Mouse (Mus musculus) mouse trophoblast stem cell (cell line): Measurements from ENCODE around the gene Tbcc.
"Not testable (repeated sequence)": the region's sequence is repeated elsewhere in the genome, so short reads cannot be mapped to it uniquely, and the experiment has no call there.

ENCODE experiments used
- in situ Hi-C, 2 experiments: fragments of 300-500 bp; cut with MseI, MboI; formaldehyde crosslinking; loops; 2 replicates in 1 of 2; 3 replicates in 1 of 2; pipeline ENCODE4 v1.15.1; 2025

Gene Tbcc

DNA sequence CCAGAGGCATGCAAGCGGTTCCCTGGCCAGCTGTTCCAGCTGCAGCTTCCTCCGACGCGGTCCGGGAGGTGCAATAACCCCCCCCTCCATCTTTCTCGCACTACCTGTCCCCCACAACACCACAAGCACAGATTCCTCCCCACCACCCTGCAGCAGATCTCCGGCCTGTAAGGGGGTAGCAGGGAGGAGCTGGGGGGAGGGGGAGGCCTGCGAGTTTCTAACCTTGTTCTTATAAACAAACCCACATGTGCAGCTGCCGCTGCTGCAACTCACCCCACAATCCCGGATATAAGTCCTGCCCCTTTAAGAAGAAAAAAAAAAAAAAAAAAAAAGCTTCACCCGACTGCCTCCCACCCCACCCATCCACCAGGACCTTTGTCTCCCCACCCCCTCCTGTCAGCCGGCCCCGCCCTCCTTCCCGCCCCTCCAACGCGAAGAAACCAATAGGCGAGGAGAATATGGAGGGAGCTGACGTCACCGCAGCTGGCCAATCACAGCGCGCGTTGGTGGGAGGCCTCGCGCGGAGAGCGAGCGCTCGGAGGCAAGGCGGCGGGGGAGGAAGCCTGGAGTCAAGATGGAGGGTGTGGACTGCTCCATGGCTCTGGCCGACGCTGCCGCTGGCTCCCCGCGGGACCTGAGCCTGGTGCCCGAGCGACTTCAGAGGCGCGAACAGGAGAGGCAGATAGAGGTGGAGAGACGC is at the start of gene Tbcc:
Gene Tbcc, plus strand, starts transcription at position 569 of the 700 bp plus-strand sequence.
- in situ Hi-C loops: no loop called here

GRCm38 (mm10) chr17:46843022-46843421 is 47.5 kb upstream of the Tbcc start:
- in situ Hi-C loops: no loop called here

GRCm38 (mm10) chr17:46843716-46844115 is 46.8 kb upstream of the Tbcc start:
- in situ Hi-C loops: no loop called here

- in situ Hi-C loops: no loop called here
These were observed 45.7 kb upstream of the Tbcc start for GRCm38 (mm10) chr17:46844811-46845210.

GRCm38 (mm10) chr17:46845262-46845661 is 45.2 kb upstream of the Tbcc start:
- in situ Hi-C loops: no loop called here

DNA sequence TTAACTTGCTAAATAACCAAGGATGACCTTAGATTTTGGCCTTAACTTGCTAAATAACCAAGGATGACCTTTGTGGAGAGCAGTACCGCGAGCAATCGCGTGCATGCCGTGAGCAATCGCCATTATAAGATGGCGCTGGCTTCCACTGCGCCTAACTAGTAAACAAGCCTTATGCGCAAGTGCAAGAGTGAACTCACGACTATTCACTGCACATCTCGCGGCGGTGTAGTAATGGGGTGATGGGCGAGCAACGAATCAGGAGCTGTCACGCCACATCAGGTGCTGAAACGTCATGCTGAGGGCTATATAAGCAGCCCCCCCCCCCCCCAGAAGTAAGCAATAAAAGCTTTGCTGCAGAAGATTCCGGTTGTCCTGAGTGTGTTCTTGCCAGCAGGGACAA is 43.9 kb upstream of the Tbcc start:
- in situ Hi-C loops: not testable (repeated sequence)

DNA sequence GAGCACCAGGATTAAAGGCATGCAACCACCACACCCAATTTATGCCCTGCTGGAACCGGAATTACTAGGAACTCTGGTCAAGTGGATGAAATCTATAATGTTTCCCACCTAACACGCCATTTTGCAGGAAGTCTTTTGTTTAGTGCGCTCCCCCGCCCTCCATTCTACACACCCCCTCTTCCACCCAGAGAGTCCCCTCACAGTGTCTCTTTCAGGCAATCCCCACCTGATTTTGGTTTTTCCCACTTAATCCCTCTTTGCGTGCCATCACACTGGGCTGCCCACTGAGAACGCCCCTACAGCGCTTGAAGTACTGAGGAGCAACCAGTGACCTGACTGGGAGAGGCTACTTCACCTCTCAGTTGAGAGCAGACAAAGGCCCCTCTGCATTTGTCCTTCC is 43.3 kb upstream of the Tbcc start:
- in situ Hi-C loops: no loop called here

DNA sequence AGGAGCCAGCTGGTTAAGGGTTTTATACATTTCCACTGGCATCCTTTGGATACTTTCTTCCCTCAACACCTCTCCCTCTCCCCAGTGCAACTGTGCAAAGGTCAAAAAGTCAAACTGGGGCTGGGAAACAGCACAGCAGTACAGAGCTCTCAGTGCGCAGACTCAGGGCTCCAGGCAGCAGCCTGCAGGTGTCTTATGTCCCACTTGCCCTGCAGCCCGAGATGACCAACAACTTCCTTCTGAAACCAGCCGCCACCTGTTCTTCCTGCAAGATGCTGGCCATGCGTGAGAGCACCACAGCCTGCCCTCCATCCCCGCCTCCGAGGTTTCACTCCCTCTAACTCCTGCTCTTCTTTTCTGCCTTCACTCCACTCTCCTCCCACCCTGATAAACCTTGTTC is 37.8 kb upstream of the Tbcc start:
- in situ Hi-C loops: no loop called here

GRCm38 (mm10) chr17:46853281-46853680 is 37.2 kb upstream of the Tbcc start:
- in situ Hi-C loops: no loop called here

GRCm38 (mm10) chr17:46854096-46854495 is 36.4 kb upstream of the Tbcc start:
- in situ Hi-C loops: no loop called here

- in situ Hi-C loops: no loop called here
These were observed 35.8 kb upstream of the Tbcc start for GRCm38 (mm10) chr17:46854640-46855110.

DNA sequence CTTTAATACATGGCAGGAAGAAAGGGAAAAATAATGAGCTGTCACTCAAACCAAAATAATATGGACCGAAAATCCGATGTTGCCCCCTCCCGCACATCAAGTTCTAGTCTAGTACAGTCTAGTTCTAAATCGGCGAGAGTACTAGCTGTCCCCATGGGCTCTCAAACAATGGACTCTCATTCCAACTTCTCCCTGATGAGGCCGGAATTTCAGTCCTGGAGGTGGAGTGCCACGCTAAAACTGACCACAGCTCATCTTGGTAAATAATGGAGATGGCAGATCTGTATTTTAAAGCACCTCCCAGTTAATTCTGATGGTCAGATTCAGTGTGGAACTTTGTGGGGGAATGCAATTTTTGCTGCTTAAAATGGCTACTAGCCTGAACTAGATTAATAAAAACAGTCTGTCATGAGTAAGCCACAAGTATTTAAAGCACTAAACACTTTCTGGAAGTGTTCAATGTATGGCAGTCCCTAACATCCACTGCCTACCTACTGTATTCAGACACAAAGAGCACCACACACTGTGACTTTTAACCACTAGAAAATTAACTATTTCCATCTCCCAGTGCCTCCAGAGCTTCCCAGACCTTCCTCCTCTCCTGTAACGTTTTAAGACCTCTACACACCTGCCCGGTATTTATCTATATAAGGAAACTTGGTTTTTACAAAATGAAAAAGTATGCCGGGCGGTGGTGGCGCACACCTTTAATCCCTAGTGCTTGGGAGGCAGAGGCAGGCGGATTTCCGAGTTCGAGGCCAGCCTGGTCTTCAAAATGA is 35.0 kb upstream of the Tbcc start:
- in situ Hi-C loops: no loop called here

DNA sequence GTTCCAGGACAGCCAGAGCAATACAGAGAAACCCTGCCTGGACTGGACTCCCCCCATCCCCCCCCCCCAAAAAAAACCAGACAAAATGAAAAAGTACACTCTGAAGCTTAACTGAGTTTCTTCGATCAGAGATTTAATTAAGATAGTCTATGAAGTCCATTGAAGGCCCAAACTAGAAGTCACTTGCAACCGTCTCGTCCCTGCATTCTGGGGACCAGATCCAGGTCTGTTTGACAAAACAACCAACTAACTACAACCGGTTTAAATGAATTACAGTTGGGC is 34.4 kb upstream of the Tbcc start:
- in situ Hi-C loops: no loop called here

DNA sequence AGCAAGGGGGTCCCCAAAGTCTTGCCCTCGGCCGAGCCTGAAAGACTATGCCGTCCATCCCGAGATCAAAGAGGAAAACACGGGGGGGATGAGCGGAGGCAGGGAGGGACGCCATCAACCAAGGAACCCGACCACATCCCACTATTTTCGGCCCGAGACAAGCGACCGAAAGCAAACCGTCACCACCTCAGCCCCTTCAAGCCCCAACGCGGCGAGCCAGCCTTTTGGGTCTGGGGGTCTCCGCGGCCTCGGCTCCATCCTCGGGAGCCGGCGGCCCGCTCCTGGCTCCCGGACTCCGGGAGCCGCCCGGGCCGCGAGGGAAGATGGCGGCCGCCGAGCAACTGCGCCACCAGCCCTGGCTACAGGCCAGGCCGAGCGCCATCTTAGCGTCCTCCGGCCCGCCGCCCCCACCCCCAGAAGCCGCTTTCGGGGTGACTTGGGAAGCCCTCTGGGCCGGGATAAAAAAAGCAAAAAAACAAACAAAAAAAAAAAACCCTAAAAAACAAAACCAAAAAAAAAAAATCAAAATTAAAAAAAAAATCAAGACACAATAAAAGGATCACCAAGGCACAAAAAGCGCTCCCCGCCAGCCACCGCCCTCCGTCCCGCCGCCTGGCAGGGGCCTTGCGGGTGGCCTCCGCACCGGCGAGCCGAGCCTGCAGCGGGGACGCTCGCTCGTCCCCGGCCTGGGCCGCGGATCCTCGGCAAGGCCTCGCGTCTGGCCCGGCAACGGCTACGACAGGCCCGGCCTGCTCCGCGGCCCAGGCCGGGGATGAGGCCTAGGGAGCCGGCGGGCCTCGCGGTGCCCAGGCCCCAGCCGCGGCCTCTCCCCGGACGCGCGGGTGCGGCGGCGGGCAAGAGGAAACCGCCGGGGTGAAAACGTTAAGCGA is 33.8 kb upstream of the Tbcc start:
- in situ Hi-C loops: no loop called here

DNA sequence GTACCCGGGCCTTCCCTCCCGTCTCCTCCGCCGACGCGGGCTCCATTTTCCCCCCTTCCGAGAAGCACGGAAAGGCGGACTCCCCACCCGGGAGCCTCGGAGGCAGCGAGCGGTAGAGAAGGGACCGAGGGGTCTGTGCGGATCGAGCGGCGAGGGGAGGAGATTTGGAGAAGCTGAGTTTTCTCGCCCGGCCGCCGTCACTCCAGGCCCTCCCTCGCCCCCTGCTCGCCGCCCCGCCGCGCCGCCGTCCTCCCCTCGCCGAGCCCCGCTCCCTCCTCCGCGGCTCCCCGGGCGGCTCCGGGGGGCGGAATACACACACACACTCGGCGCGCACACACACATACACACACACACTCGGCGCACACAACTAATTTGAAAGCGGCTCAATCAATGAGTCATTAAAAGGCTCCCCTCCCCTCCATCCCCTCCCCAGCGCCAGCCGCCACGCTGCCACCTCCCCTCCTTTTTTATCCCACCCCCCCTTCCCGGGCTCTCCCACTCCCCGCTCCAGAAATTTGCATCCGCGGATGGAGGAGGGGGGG is 33.1 kb upstream of the Tbcc start:
- in situ Hi-C loops: no loop called here

DNA sequence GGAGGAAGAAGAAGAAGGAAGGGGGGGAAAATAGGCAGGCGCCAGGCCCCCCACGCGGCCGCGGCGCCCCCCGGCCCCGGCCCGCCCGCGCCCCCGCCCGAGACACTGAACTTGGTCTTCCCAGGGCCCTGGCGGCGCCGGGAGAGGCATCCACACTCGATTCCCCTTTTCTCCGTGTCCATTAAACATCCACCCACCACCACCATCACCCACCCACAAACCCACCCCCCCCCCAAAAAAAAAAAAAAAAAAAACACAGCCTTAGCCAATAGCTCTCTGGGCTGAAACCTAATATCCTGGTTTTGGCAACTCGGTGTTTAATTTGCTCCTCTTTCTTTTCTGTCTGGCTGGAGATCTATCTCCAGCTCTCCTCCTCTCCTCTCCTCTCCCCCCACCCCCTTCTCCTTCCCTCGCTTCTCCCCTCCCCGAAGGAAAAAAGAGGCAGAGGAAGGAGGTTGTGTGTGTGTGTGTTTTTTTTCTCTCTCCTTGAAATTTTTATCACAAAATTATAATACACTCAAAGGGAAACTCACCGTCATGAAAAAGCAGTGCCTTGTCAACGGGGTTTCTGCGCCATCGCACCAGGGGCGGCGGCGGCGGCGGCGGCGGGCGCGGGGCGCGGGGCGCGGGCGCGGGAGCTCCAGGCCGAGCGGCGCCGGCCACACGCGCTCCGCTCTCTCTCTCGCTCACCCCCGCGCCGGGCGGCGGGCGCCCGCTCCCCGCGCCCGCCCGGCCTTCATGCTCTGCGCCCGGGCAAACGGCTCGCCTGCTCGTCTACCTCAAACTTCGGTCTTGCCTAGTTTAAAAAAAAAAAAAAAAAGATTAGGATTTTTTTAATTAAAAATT is 32.4 kb upstream of the Tbcc start, which contains the start of gene Bicral:
Gene Bicral, minus strand, starts transcription at position 580 of the 846 bp plus-strand sequence.
- in situ Hi-C loops: no loop called here

DNA sequence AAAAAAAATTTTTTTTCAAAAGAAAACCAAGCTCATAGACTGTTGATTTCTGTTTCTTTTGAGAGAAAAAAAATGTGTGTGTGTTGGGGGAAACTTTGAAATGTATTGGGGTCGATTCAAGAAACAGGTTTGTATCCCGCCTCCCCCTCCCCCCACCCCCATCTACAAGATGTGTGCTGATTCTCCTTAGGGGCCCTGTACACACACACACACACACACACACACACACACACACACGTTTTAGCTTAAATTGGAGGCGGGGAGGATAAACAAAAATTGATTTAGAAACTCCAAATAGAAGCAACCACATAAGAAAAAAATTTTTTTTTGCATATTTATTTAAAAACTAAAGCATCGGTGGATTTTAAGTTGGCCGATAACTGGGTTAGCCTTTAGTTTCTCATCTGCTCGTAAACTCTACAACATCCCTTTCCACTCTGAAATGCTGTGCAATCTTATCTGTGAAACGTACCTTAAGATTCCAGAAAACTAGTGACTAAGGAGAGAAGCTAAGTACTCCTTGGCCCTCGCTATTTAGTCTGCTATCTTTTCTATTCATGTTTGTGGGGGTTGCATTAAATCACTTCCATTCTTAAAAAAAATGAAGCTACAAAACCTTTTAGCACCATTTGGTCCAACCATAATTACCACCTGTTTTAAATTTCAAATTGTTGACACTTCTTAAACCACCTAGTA is 31.6 kb upstream of the Tbcc start:
- in situ Hi-C loops: no loop called here

DNA sequence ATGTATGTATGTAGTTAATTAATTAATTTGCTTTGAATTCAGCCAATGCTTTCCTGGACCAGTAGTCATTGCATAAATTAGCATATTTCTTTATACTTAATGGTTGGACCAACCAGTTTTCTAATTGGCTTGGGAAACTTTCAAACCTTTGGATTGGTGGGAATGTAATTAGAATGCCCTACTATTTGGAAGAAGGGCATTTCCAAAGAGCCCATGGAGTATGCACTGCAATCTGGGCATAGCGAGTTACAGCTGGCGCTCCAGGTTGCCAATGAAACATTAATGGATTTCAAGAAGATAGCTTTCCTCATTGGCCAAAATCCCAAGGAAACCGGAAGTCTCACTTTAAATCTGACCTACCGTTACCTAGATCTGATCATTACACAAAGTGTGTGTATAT is 30.4 kb upstream of the Tbcc start:
- in situ Hi-C loops: no loop called here

GRCm38 (mm10) chr17:46864566-46865195 is 25.8 kb upstream of the Tbcc start:
- in situ Hi-C loops: no loop called here

DNA sequence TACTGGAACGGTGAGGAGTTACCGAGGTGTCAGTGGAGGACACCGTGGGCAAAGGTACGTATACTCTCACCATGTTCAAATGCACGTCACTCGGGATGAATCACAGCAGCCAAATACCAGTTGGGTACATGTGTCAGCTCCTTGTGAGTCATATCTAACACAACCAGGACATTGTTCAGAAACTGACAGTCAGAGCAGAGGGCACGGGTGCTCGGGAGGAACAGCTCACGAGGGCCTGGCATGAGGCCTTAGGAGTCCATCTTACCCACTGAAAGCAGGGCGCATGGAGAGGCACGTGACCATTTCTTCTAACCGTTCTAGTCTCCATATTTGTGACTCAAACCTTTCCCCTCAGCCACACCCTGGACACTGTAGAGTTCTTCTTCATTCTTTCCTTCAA is 23.6 kb upstream of the Tbcc start:
- in situ Hi-C loops: no loop called here
